Mouse (Mus musculus): ENCODE data around the gene Vmn1r50. TPM values are rescaled to one million over a fixed set of nuclear protein-coding genes. Genes with fewer than 3 reads are reported as not detected.

The Vmn1r50 gene
- not detected for polyA plus RNA-seq (2015; fragmentation: Illumina TruSeq; extraction: RNeasy Lipid Tissue Mini Kit (QIAGEN cat#74804); ENCODE audit: low read depth, low replicate concordance)

GRCm38 (mm10) chr6:90101130-90101529, at the start of gene Vmn1r50:
Vmn1r50 (plus strand) TSS chr6:90101430.

GRCm38 (mm10) chr6:90078406-90078805, 22.8 kb upstream of the Vmn1r50 start, which contains the start of gene Vmn1r49:
Vmn1r49 (minus strand) TSS chr6:90078506.

GRCm38 (mm10) chr6:90122296-90122695, 21.1 kb downstream of the Vmn1r50 start, which contains the start of gene Vmn1r51:
Vmn1r51 (plus strand) TSS chr6:90122596.

Other genes with a start within 250 kb of the Vmn1r50 start
- gene Vmn1r42, start 225.0 kb upstream of the Vmn1r50 start, polyA plus RNA-seq (2015; fragmentation: Illumina TruSeq; extraction: RNeasy Lipid Tissue Mini Kit (QIAGEN cat#74804); ENCODE audit: low read depth, low replicate concordance): not detected
- not detected for gene Vmn1r43, start 225.0 kb upstream of the Vmn1r50 start, polyA plus RNA-seq (2015; fragmentation: Illumina TruSeq; extraction: RNeasy Lipid Tissue Mini Kit (QIAGEN cat#74804); ENCODE audit: low read depth, low replicate concordance)
- not detected for gene Vmn1r44, start 217.8 kb upstream of the Vmn1r50 start, polyA plus RNA-seq (2015; fragmentation: Illumina TruSeq; extraction: RNeasy Lipid Tissue Mini Kit (QIAGEN cat#74804); ENCODE audit: low read depth, low replicate concordance)
- gene Vmn1r45, start 160.8 kb upstream of the Vmn1r50 start, polyA plus RNA-seq (2015; fragmentation: Illumina TruSeq; extraction: RNeasy Lipid Tissue Mini Kit (QIAGEN cat#74804); ENCODE audit: low read depth, low replicate concordance): not detected
- gene Vmn1r46, start 132.1 kb upstream of the Vmn1r50 start, polyA plus RNA-seq (2015; fragmentation: Illumina TruSeq; extraction: RNeasy Lipid Tissue Mini Kit (QIAGEN cat#74804); ENCODE audit: low read depth, low replicate concordance): not detected
- not detected for gene Vmn1r47, start 85.3 kb upstream of the Vmn1r50 start, polyA plus RNA-seq (2015; fragmentation: Illumina TruSeq; extraction: RNeasy Lipid Tissue Mini Kit (QIAGEN cat#74804); ENCODE audit: low read depth, low replicate concordance)
- gene Vmn1r48, start 64.6 kb upstream of the Vmn1r50 start, polyA plus RNA-seq (2015; fragmentation: Illumina TruSeq; extraction: RNeasy Lipid Tissue Mini Kit (QIAGEN cat#74804); ENCODE audit: low read depth, low replicate concordance): not detected
- not detected for gene Vmn1r49, start 22.9 kb upstream of the Vmn1r50 start, polyA plus RNA-seq (2015; fragmentation: Illumina TruSeq; extraction: RNeasy Lipid Tissue Mini Kit (QIAGEN cat#74804); ENCODE audit: low read depth, low replicate concordance)
- gene Vmn1r51, start 21.2 kb downstream of the Vmn1r50 start, polyA plus RNA-seq (2015; fragmentation: Illumina TruSeq; extraction: RNeasy Lipid Tissue Mini Kit (QIAGEN cat#74804); ENCODE audit: low read depth, low replicate concordance): not detected
- gene Vmn1r52, start 73.4 kb downstream of the Vmn1r50 start, polyA plus RNA-seq (2015; fragmentation: Illumina TruSeq; extraction: RNeasy Lipid Tissue Mini Kit (QIAGEN cat#74804); ENCODE audit: low read depth, low replicate concordance): not detected
- gene V1ra8, start 101.4 kb downstream of the Vmn1r50 start, polyA plus RNA-seq (2015; fragmentation: Illumina TruSeq; extraction: RNeasy Lipid Tissue Mini Kit (QIAGEN cat#74804); ENCODE audit: low read depth, low replicate concordance): not detected
- gene Vmn1r53, start 123.0 kb downstream of the Vmn1r50 start, polyA plus RNA-seq (2015; fragmentation: Illumina TruSeq; extraction: RNeasy Lipid Tissue Mini Kit (QIAGEN cat#74804); ENCODE audit: low read depth, low replicate concordance): not detected
- gene Vmn1r54, start 144.9 kb downstream of the Vmn1r50 start, polyA plus RNA-seq (2015; fragmentation: Illumina TruSeq; extraction: RNeasy Lipid Tissue Mini Kit (QIAGEN cat#74804); ENCODE audit: low read depth, low replicate concordance): not detected
- gene BC048671, start 199.8 kb downstream of the Vmn1r50 start, polyA plus RNA-seq (2015; fragmentation: Illumina TruSeq; extraction: RNeasy Lipid Tissue Mini Kit (QIAGEN cat#74804); ENCODE audit: low read depth, low replicate concordance): not detected
- not detected for gene Chst13, start 223.8 kb downstream of the Vmn1r50 start, polyA plus RNA-seq (2015; fragmentation: Illumina TruSeq; extraction: RNeasy Lipid Tissue Mini Kit (QIAGEN cat#74804); ENCODE audit: low read depth, low replicate concordance)
- not detected for gene Uroc1, start 231.9 kb downstream of the Vmn1r50 start, polyA plus RNA-seq (2015; fragmentation: Illumina TruSeq; extraction: RNeasy Lipid Tissue Mini Kit (QIAGEN cat#74804); ENCODE audit: low read depth, low replicate concordance)